Mouse (Mus musculus): ENCODE results near the gene Ociad1.
A peak's percentile ranks its signal among the peaks of the same experiment; 100 is the strongest.

DNA sequence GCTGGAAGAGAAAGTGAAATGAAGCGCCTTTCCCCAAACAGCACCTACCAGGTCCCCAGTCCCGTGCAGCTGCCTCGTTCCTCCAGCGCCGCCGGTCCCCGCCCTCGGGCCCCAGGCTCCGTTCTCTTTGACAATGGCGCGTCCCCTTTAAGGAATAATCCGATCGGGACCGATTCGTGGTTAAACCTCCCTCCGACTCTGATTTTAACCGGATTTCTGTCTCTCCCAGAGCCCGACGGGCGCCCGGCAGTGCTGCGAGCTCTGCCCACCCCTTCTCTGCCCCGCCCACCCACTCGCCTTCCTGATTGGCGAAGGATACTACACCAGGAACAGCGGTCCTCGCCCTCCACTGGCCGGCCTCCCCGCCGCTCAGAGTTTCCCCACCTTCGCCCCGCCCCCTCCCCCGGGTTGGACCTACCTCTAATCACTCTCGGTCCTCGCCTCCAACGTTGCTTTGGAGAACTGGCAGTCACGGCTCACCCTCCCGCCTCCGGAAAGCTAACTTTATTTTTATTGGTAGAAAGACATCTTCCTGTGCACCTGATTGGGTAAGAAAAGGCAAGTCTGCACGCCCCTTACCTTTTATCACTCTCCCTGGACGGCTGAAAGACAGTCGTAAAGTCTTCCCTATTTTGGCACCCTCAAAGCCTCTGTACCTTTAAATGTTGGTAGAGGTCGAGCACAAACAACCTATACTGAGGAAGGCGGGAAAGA, 36.1 kb upstream of the Ociad1 start, which contains the start of gene Fryl:
- TF ChIP-seq CTCF (IDR thresholded peaks at IDR 0.05; ENCODE audit: extremely low read depth, insufficient read length, insufficient replicate concordance, low read depth, low read length) = no peak
- TF ChIP-seq POLR2A (IDR thresholded peaks at IDR 0.05; ENCODE audit: low read depth, low read length) = peak; percentile 48; the same call in 1 of the 2 replicates
